Mouse (Mus musculus): ENCODE measurements at regions not wholly inside any gene's neighbourhood (a gene's known extent, or its start where the extent isn't known, plus 50 kb on each side); places are given as distances from the start of the nearest gene placed in this dataset.

DNA sequence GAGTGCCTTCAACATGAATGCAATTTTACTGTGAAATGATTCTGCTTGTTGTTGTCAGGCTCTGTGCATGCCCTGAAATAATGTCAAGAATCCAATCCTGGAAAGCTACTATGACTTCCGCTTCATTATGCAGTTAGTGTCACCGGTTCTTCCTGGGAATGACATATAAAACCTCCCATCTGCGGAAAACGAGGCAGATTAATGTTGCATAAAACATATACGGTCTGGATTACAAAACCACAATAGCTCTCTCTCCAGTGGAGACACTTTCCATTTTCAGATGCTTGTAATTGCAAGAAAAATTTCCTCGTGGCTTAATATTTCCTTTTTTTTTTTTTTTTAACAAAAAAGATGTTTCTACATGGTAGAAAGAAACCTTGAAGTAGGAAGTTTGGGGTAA, 198.2 kb upstream of the Chl1 start:
- DNase-seq (ENCODE audit: low spot score in 2 of 2), result no peak

DNA sequence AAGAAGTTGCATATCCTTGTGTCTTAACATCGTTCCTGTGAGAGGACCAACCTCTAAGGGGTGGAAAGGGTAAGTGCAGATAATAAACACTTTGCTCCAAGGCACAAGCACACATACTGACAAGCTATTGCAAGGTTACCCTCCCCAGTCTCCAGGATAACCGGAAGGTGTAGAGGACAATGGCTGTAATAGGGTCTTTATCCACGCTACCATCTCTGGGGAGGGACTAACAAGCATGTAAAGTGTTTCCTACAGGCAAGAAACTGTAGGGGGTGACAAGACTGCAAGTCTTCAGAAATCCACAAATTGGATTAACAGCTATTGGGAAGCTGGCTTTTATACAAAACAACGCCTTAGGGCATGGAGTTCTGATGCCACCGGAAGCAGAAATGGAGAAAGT, 197.5 kb upstream of the Chl1 start:
- DNase-seq (ENCODE audit: low spot score in 2 of 2), result no peak

DNA sequence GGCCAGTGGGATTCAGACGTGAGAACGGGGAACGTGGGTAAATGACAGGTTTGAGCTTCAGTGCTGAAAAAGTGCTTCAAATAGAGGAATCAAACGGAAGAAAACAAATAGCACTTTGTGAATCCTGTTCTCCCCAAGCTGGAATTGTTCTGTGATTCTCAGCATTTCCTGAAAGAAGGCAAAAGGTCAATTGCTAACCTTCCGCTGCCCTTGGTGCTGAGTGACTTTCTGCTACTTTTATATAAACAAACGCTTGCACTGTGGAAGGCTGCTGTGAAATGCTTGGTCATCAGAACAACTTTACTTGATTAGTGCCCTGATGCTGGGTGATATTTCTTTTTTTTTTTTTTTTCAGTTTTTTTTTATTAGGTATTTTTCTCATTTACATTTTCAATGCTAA, 192.3 kb upstream of the Chl1 start:
- no peak for DNase-seq (ENCODE audit: low spot score in 2 of 2)

DNA sequence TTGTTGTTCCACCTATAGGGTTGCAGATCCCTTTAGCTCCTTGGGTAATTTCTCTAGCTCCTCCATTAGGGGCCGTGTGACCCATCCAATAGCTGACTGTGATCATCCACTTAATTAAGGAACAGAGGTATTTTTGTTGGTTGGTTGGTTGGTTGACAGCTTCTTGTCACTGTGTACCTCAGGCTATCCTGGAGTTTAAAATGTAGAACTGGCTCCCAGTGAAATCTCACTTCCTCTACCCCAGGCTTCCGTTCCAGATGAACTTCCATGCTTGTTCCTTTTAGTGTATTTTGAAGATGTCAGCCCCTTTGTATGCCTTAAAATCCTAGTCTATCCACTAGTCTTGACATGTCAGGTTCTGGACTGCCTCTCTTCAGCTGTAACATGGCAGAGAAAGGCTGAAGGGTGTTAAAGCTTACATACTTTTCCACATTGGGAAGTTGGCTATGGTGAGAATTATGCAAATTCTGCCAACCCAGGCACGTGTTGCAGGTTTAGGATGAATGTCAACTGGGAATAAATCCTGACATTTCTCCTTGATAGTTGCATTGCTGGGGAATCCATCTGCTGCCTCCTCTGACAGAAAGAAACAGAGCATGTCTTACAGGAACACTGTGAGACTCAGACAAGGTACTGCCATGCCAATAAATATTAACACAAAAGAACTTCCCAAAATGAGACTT, 191.6 kb upstream of the Chl1 start:
- DNase-seq (ENCODE audit: low spot score in 2 of 2), result no peak

DNA sequence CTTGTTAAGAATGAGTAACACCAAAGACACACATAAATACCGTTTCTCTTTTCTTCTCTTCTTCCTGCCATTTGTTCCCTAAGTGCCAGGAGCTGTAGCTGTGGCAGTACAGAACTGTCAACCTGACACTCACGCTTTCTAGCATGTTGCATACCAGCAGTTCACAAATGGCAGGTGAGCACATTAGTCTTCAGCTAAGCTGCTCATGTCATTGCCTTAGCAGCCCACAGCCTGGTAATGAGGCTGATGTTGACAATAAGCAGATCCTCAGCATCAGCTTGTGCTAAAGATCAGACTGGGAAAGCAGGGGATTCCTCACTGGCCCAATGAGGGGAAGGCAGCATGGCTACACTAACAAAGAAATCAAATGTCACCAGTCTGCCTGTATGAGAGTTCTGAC, 190.4 kb upstream of the Chl1 start:
- DNase-seq (ENCODE audit: low spot score in 2 of 2), result no peak

DNA sequence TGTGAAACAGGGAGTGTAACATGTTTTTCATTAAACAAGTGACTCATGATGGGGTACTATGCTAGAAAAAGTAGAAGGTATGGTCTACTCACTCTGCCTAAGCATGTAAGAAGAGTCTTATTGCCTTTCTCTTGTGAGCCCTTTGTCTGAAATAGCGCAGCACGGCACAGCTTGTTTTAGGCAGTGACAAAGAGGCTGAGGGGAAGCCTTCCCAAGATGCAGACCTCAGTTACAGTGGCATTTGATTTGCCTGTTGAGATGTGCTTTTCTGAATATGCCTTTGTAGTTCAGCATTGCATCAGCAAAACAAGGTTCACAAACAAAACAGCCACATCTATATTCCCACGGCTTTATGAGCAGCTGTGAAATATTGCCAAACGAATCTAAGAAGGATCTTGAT, 189.8 kb upstream of the Chl1 start:
- DNase-seq (ENCODE audit: low spot score in 2 of 2), result no peak

DNA sequence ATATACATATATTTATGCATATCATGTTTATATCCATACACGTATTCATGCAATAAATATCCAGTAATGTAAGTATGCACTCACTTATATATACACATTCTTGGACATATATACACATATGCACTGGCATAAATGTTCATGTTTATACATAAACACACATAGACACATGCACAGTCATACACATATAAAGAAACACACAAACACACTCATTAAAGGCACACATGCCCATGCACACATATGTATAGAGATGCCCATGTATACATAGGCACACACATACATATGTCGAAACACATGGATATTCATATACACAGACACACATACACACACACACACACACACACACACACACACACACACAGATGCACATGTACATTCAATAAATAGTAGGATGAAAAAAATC, 189.3 kb upstream of the Chl1 start:
- no peak for DNase-seq (ENCODE audit: low spot score in 2 of 2)

DNA sequence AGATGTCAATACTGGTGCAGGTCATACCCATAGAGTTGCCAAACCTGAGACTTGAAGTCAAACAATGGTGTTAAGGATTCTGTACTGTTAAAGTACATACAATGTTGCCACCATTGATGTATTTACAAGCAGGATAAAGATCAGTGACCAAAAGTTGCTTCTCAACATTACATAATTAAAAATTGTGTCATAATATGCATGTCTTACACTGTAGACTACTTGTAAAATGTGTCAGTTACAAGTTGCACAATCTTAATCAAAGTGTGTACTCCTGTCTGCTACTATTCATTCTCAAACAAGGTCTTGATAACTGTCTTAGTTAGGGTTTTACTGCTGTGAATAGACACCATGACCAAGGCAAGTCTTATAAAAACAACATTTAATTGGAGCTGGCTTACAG, 187.9 kb upstream of the Chl1 start:
- DNase-seq (ENCODE audit: low spot score in 2 of 2), result no peak

DNA sequence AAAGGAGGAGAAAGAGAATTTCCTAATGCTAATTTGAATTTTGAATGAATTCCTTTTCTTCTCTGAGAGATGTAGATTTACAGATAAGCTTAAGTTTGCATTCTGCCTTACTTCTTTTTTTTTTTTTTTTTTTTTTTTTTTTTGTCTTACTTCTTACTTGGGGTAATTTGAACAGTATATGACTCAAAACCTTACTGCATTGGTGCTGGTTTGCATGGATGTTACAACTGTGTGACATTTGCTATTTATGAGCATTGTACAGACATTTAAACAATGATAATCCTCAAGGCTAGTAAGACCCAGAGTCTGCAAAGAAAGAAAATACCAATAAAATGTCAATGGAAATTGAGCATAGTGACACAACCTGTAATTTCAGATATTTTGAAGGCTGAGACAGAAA, 174.7 kb upstream of the Chl1 start:
- no peak for DNase-seq (ENCODE audit: low spot score in 2 of 2)

DNA sequence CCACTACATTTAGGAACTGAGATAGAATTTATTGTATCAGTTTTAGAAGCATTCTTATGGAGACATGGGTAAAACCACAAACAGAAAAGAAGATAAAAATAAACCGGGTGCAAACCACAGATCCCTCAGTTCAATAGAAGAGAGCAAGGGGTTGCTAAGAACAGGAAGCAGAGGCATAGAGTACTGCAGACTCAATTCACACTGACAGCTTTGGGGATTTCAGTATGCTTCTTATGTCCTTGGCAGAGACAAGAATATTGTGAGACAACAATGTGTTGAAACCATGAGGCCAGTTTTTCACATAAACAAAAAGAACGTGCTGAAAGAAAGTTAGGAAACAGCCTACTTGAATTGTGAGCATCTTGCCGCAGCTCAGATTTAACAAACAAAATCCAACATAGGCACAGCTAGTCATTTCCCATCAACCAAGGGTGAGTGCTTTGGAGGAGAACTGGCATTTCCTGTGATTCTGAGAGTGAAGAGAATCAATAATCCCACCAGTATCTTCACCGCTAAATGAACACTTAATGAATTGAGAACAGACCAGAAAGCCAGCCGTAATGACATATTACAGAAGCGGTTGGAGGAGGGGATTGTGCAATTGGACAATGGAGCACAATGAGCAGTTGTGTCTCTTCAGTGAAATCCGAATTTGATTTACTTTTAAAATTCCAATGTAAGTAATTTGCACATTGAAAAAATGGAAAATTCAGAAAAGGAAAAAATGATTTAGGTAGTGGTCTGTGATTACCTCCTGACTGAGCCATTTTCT, 170.2 kb upstream of the Chl1 start:
- DNase-seq (ENCODE audit: low spot score in 2 of 2), result peak; percentile 7 to 37

DNA sequence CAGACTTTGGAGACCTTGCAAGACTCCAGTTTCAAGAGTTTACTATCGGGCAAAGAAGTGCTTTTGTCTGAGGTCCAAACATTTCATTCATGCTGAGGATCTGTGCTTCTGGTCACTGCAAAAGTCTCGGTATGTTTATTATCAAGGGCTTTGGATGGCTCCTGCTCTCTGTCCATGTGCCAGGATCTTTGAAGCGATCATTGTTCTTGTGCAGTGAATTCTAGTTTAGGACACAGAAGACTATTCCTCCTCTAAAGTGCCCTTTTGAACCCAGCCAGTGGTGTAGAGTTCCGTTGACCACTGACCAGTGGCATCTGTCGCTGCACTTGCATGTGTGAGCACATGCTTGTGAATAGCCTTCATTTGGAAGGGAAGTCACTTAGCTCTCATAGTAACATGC, 166.9 kb upstream of the Chl1 start:
- DNase-seq (ENCODE audit: low spot score in 2 of 2), result no peak

DNA sequence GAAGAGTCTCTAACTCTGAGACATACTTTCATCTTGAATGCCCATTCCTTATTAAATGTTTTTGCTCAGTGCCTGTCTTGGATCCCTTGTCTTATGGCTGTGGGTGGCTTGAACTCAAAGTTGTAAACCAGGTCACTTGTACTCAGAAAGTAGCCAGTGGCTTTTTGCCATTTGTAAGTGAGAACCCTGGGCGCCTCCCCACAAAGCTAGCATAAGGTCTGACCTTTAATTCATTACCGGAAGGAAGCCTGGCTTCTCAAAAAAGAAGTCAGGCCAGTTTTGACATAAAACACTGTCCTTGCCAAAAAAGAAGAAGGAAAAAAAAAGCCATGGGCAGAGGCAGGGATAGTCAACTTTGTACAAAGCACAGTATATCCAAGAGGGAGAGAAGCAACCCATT, 166.0 kb upstream of the Chl1 start:
- peak; percentile 1 to 23 for DNase-seq (ENCODE audit: low spot score in 2 of 2)

DNA sequence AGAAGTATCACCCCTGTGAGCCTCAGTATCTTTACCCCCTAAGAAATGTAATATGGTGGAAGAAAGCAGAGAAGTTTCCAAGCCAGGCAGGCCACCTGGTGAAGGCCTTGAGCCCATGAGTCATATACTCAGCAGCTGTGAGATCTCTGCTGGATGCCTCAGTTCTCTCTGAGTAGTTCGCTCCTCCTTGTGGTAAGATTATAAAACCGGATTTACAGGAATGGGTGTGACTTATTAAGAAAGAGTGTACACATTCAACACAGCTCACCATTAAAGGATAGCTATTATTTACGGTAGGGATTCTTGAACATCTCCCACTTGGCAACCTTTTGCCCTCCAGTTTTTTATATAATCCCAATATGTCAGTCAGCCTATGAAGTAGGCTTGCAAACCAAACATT, 165.2 kb upstream of the Chl1 start:
- no peak for DNase-seq (ENCODE audit: low spot score in 2 of 2)

DNA sequence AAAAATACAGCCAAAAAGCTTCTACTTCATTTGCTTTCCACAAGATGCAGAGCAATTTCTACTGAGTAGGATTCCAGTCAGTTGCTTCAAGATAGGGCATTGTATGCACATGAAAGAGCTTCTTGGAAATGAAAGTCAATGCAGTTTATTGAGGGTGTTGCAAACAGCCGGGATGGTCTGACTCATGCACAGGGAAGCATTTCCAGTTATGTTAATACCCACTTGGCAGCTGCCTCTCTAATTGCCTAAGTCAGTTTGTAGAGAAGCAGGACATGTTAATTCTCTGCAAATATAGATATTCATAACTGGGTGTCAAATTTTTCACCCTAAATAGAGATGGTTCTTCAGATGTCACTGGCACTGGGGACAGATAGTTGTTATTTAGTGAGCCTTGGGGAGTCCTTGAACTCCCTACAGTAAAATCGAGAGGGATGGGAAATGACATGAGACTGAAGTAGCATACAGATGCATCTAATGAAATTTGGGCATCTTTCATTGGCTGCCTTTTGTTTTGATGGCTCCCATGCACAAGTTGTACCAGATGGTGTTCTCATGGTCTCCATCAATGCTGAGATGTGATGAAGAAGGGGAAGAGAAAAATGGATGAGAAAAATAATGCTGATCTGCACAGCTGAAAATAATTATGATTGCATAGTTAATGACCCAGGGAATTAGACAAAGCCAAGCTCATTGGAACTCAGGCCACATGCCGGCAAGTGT, 157.8 kb upstream of the Chl1 start:
- DNase-seq (ENCODE audit: low spot score in 2 of 2), result no peak

DNA sequence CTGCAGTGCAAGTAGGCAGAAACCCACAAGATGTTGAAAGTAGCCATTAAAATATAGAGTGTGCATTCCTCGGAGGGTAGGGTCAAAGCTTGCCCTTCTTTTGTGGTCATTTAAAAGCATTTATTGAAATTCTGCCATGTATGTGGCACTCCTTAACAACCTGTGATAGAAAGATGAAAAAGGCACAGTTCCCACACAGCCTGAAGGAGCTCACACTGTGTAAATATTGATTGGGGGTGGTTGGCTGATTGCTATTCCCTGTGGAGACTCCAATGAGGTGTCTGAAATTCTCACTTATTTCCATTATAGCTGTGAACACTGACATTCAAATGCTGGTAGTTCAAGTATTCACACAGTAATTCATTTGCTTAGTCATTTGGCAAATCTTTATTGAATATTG, 157.0 kb upstream of the Chl1 start:
- DNase-seq (ENCODE audit: low spot score in 2 of 2), result no peak

DNA sequence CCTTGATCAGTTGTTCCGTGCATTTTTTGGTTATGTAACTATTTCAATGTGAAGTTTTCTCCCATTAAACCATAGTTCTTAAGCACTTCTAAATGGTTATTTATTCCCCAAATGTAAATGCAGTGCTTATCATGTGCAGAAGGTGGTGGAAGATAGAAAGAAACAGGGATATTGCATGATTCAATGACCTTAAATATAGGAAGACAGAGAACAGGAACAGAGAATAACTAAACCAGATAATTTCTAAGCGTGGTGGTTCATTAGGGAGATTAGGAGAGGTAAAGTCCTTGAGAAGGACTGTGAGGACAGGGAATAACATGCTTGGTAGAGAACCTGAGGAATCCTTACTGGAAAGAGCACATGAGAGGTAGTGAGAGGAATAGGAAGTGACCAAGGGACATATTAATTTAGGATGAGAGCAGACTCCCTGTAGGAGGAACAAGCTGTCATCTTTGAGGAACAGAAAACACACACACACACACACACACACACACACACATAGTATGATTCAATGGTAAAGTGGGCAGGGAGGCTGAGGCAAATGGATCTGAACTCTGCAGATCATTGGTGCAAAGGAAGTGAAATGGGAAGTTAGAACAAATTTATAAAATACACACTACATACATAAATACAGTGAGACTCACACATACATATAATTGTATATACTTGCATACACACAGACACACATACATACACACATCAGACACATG, 143.4 kb upstream of the Chl1 start:
- DNase-seq (ENCODE audit: low spot score in 2 of 2), result no peak

DNA sequence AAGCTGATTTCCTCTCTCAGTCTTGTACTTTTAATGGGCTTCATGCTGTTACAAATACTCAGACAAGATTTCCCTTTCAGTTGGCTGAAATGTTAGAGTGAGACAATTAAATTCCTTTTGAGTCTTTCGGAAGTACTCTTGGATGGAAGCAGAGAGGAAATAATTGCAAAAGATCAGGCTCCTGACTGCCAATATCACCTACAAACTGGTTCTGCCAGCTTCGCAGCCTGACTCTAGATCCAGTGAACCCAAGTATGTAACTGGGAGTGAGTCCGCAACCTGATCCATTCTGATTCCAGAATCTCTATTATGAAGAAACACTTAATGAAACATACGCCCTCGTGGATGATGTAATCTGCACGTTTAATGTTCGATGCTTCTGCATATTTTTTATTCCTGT, 135.4 kb upstream of the Chl1 start:
- no peak for DNase-seq (ENCODE audit: low spot score in 2 of 2)

DNA sequence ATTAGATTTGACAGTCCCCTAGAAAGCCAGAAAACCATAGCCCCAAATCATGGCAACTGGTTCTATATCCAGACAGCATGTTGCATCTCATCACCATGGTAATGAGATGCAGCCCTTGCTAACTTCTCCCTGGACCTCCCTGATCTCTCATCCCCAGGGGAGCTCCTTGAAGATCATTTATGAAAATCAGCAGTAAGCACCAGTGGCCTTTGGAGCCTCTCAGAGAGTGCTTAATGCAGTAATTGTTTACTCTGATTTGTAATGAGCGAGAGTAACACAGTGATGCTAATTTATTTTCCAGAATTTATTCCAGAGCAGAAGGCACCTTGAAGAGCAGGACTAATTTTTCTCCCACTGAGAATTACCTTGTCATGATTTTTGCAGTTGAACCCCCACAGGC, 133.1 kb upstream of the Chl1 start:
- no peak for DNase-seq (ENCODE audit: low spot score in 2 of 2)

DNA sequence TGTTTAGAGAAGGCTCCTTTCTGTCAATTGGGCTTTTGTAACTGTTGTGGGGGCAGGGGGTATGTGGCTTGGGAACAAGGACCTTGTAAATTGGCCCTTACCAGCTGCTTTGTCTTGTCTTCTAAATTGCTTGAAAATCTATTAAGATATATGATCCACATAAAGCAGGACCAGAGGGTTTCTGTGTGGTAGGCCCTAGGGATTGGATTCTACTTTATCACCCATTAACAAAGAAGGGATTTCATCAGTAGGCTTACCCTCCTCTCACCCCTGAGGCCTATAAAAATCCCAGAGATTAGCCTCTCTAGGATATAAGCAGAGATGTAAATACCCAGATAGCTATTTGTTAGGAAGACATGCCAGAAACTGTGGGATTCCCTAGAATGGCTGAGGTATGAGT, 132.3 kb upstream of the Chl1 start:
- no peak for DNase-seq (ENCODE audit: low spot score in 2 of 2)

DNA sequence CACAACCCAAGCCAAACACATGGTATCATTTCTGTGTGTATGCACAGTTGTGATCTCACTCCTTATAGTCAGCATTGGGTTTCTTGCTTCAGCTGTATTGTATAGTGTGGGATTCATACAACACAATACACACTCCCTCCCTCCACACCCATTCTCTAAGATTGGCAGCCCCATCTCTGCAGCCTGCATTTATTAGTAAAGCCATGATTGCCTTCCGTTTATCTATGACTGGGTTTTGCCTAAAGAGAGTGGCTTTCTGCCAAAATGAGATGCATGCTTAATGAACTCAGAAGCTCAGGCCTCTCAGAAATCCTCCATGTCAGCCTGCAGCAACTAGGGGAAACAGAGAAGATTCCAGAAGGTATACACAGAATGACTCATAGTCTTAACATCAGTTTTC, 129.4 kb upstream of the Chl1 start:
- no peak for DNase-seq (ENCODE audit: low spot score in 2 of 2)

DNA sequence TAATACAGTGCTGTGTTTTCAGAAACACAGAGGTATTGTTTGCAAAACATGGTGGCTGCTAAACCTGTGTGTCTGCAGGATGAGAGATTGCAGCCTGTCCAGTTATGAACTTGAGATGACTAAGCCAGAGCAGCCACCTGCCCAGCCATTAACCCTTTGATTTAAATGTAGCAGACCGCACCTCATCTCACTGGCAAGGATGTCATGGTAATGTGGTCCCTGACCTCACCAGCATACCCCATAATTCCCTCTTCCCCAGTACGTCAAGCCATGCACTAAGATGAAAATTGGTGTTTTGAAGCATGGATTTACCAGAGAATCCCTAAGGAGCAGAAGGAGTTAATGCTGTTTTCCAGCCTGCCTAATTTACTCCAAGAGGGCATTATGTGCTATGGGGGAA, 128.5 kb upstream of the Chl1 start:
- no peak for DNase-seq (ENCODE audit: low spot score in 2 of 2)

DNA sequence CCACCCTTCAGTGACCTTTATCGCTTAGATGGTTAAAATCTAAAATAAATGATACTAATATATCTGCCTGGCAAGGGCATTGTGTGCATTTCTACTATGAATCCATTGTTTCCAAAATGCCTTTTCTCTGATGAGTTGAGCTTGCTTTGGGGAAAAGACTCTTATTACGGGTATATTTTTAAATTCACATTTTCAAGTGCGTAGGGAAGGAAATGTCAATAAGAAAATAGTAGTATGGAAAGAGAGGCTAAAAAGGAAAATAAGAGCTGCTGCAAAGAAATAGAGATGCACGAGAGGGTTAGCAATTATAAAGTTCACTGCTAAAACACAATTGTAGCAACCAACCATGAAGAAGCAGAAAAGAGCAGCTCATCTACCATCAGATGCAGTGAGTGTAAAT, 123.8 kb upstream of the Chl1 start:
- no peak for DNase-seq (ENCODE audit: low spot score in 2 of 2)

DNA sequence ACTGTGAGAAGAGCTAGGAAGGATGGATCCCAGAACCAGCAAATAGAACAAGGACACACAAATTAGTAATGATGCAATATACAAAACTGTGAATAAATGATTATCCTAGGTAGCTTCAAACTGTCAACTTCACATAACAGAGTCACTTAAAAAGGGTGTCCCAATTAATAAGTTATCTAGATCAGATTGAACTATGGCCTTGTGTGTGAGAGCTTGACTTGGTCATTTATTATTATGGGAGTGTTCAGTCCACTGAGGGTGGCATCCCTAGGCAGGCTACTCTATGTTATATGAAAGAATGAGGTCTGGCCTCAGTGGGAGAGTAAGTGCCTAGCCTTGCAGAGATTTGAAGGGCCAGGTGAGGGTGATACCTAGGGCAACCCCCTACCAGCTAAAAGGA, 104.4 kb upstream of the Chl1 start:
- DNase-seq (ENCODE audit: low spot score in 2 of 2), result no peak
